Mouse (Mus musculus): Measurements from ENCODE around the gene Zp3. TPM values are rescaled to one million over a fixed set of nuclear protein-coding genes. Genes with fewer than 3 reads are reported as not detected.

The Zp3 gene
- polyA plus RNA-seq, 1 experiment, result 1.0 TPM

- H3K4me3 ChIP-seq (ENCODE audit: control insufficient read depth, low read depth, low read length), result peak overlapping the region; percentile 74
- peak overlapping the region; percentile 63 for H3K27ac ChIP-seq (ENCODE audit: control insufficient read depth, insufficient read depth, low read depth, low read length)
- no peak for TF ChIP-seq CTCF (IDR thresholded peaks at IDR 0.05; ENCODE audit: control insufficient read depth, insufficient read depth, insufficient replicate concordance, low read depth, low read length)
- TF ChIP-seq POLR2A (IDR thresholded peaks at IDR 0.05; ENCODE audit: control insufficient read depth, low read depth, low read length), result peak; percentile 80
- H3K27me3 ChIP-seq (ENCODE audit: control insufficient read depth, insufficient read depth, low read length), result no peaks in the 10 kb centered on the region; the same call in 1 of the 2 replicates
- H3K36me3 ChIP-seq (ENCODE audit: control insufficient read depth, insufficient read depth, low read length), result no peaks in the 10 kb centered on the region
- H3K4me1 ChIP-seq (ENCODE audit: control insufficient read depth, insufficient read depth, low read length), result peaks cover 16% of the 10 kb centered on the region
These were observed 17.2 kb upstream of the Zp3 start for GRCm38 (mm10) chr5:135962492-135963279.

- Histone ChIP-seq H3K4me3 (ENCODE audit: control insufficient read depth, low read depth, low read length) (peak overlapping the region; percentile 74), H3K27ac (ENCODE audit: control insufficient read depth, insufficient read depth, low read depth, low read length) (peak overlapping the region; percentile 63; the same call in 1 of the 2 replicates), H3K4me1 (ENCODE audit: control insufficient read depth, insufficient read depth, low read length) (peaks cover 16% of the 10 kb centered on the region), H3K36me3 (ENCODE audit: control insufficient read depth, insufficient read depth, low read length) (no peaks in the 10 kb centered on the region), H3K27me3 (ENCODE audit: control insufficient read depth, insufficient read depth, low read length) (no peaks in the 10 kb centered on the region; the same call in 1 of the 2 replicates)
- no peak for TF ChIP-seq POLR2A (IDR thresholded peaks at IDR 0.05; ENCODE audit: control insufficient read depth, low read depth, low read length)
- no peak for TF ChIP-seq CTCF (IDR thresholded peaks at IDR 0.05; ENCODE audit: control insufficient read depth, insufficient read depth, insufficient replicate concordance, low read depth, low read length)
These were observed 16.6 kb upstream of the Zp3 start for GRCm38 (mm10) chr5:135963280-135963627.

- Histone ChIP-seq H3K4me3 (ENCODE audit: control insufficient read depth, low read depth, low read length) (no peak overlapping the region), H3K27ac (ENCODE audit: control insufficient read depth, insufficient read depth, low read depth, low read length) (no peak overlapping the region)
- TF ChIP-seq CTCF (IDR thresholded peaks at IDR 0.05; ENCODE audit: control insufficient read depth, insufficient read depth, insufficient replicate concordance, low read depth, low read length), result no peak
These were observed 14.4 kb upstream of the Zp3 start for GRCm38 (mm10) chr5:135965501-135965930.

GRCm38 (mm10) chr5:135966866-135967265, 13.0 kb upstream of the Zp3 start:
- Histone ChIP-seq H3K27me3 (ENCODE audit: control insufficient read depth, insufficient read depth, low read length) (no peaks in the 10 kb centered on the region; the same call in 1 of the 2 replicates), H3K4me3 (ENCODE audit: control insufficient read depth, low read depth, low read length) (no peak overlapping the region), H3K4me1 (ENCODE audit: control insufficient read depth, insufficient read depth, low read length) (peaks cover 14% of the 10 kb centered on the region), H3K27ac (ENCODE audit: control insufficient read depth, insufficient read depth, low read depth, low read length) (no peak overlapping the region), H3K36me3 (ENCODE audit: control insufficient read depth, insufficient read depth, low read length) (no peaks in the 10 kb centered on the region)
- peak; percentile 77 for TF ChIP-seq CTCF (IDR thresholded peaks at IDR 0.05; ENCODE audit: control insufficient read depth, insufficient read depth, insufficient replicate concordance, low read depth, low read length)
- TF ChIP-seq POLR2A (IDR thresholded peaks at IDR 0.05; ENCODE audit: control insufficient read depth, low read depth, low read length), result no peak

More at GRCm38 (mm10) chr5:135965501-135965930, 14.4 kb upstream of the Zp3 start:
- no peaks in the 10 kb centered on the region for H3K36me3 ChIP-seq (ENCODE audit: control insufficient read depth, insufficient read depth, low read length)
- peaks cover 16% of the 10 kb centered on the region for H3K4me1 ChIP-seq (ENCODE audit: control insufficient read depth, insufficient read depth, low read length)
- H3K27me3 ChIP-seq (ENCODE audit: control insufficient read depth, insufficient read depth, low read length), result no peaks in the 10 kb centered on the region; the same call in 1 of the 2 replicates

GRCm38 (mm10) chr5:135968781-135969180, 11.1 kb upstream of the Zp3 start:
- Histone ChIP-seq H3K4me1 (ENCODE audit: control insufficient read depth, insufficient read depth, low read length) (peaks cover 10% of the 10 kb centered on the region), H3K4me3 (ENCODE audit: control insufficient read depth, low read depth, low read length) (no peak overlapping the region), H3K27me3 (ENCODE audit: control insufficient read depth, insufficient read depth, low read length) (no peaks in the 10 kb centered on the region), H3K36me3 (ENCODE audit: control insufficient read depth, insufficient read depth, low read length) (no peaks in the 10 kb centered on the region), H3K27ac (ENCODE audit: control insufficient read depth, insufficient read depth, low read depth, low read length) (no peak overlapping the region)
- TF ChIP-seq CTCF (IDR thresholded peaks at IDR 0.05; ENCODE audit: control insufficient read depth, insufficient read depth, insufficient replicate concordance, low read depth, low read length) (no peak; the same call in 1 of the 2 replicates), POLR2A (IDR thresholded peaks at IDR 0.05; ENCODE audit: control insufficient read depth, low read depth, low read length) (no peak)

GRCm38 (mm10) chr5:135970247-135970646, 9.7 kb upstream of the Zp3 start:
- TF ChIP-seq CTCF (IDR thresholded peaks at IDR 0.05; ENCODE audit: control insufficient read depth, insufficient read depth, insufficient replicate concordance, low read depth, low read length) (no peak), POLR2A (IDR thresholded peaks at IDR 0.05; ENCODE audit: control insufficient read depth, low read depth, low read length) (no peak)
- Histone ChIP-seq H3K27ac (ENCODE audit: control insufficient read depth, insufficient read depth, low read depth, low read length) (no peak overlapping the region), H3K4me3 (ENCODE audit: control insufficient read depth, low read depth, low read length) (no peak overlapping the region), H3K27me3 (ENCODE audit: control insufficient read depth, insufficient read depth, low read length) (no peaks in the 10 kb centered on the region), H3K36me3 (ENCODE audit: control insufficient read depth, insufficient read depth, low read length) (no peaks in the 10 kb centered on the region), H3K4me1 (ENCODE audit: control insufficient read depth, insufficient read depth, low read length) (peaks cover 10% of the 10 kb centered on the region)

GRCm38 (mm10) chr5:135971876-135972275, 8.0 kb upstream of the Zp3 start:
- H3K4me1 ChIP-seq (ENCODE audit: control insufficient read depth, insufficient read depth, low read length), result peaks cover 6% of the 10 kb centered on the region
- no peak overlapping the region for H3K4me3 ChIP-seq (ENCODE audit: control insufficient read depth, low read depth, low read length)
- H3K36me3 ChIP-seq (ENCODE audit: control insufficient read depth, insufficient read depth, low read length), result no peaks in the 10 kb centered on the region
- H3K27me3 ChIP-seq (ENCODE audit: control insufficient read depth, insufficient read depth, low read length), result no peaks in the 10 kb centered on the region
- TF ChIP-seq CTCF (IDR thresholded peaks at IDR 0.05; ENCODE audit: control insufficient read depth, insufficient read depth, insufficient replicate concordance, low read depth, low read length), result no peak
- TF ChIP-seq POLR2A (IDR thresholded peaks at IDR 0.05; ENCODE audit: control insufficient read depth, low read depth, low read length), result no peak
- no peak overlapping the region for H3K27ac ChIP-seq (ENCODE audit: control insufficient read depth, insufficient read depth, low read depth, low read length)

Data from testis, adult 2 months (tissue).